Mouse (Mus musculus) CH12.LX (cell line): Measurements from ENCODE around the gene Rwdd3. TPM values are rescaled to one million over a fixed set of nuclear protein-coding genes. Genes with fewer than 3 reads are reported as not detected.

ENCODE experiments used
- DNase-seq: peaks from one replicate; pipeline ENCODE4 v3.0.0-alpha.2; 2013; ENCODE audit errors: extremely low read depth
- H3K27ac ChIP-seq: 2 replicates; pipeline ENCODE4 v1.5.1; 2012; ENCODE audit warnings: low read depth, mild to moderate bottlenecking, control low read depth, moderate library complexity; ENCODE audit not compliant: insufficient read depth
- H3K27me3 ChIP-seq: replicated peaks from 2 replicates; pipeline ENCODE3; 2012; ENCODE audit warnings: inconsistent platforms
- H3K36me3 ChIP-seq, 2 experiments: replicated peaks in 1 of 2; 2 replicates each; pipeline versions ENCODE3 to v1.6.1; 2012; ENCODE audit warnings: inconsistent platforms in 1 of 2, low read length in 1 of 2, mild to moderate bottlenecking in 1 of 2, mixed read lengths in 1 of 2, moderate library complexity in 1 of 2; ENCODE audit not compliant: control insufficient read depth in 1 of 2, insufficient read depth in 1 of 2
- H3K4me1 ChIP-seq, 2 experiments: 2 replicates each; pipeline ENCODE4 v1.6.1; 2012; ENCODE audit warnings: inconsistent platforms in 1 of 2, moderate library complexity in 1 of 2; ENCODE audit not compliant: insufficient read depth in 2 of 2, control insufficient read depth in 1 of 2
- H3K4me2 ChIP-seq: 2 replicates; pipeline ENCODE4 v1.6.1; 2012; ENCODE audit warnings: low read depth, mild to moderate bottlenecking, control low read depth; ENCODE audit not compliant: poor library complexity, insufficient read depth, severe bottlenecking
- H3K4me3 ChIP-seq, 3 experiments: fragments of 150-350 bp in 1 of 3; sonication (generic) in 1 of 3; replicated peaks in 1 of 3; 2 replicates each; pipeline versions ENCODE3 to v1.5.1; 2011 to 2012; ENCODE audit warnings: low read depth in 2 of 3, low read length in 2 of 3, mild to moderate bottlenecking in 2 of 3, moderate library complexity in 2 of 3, control low read depth in 1 of 3, improper control_type of control experiment in 1 of 3, inconsistent platforms in 1 of 3, mixed read lengths in 1 of 3; ENCODE audit not compliant: poor library complexity in 1 of 3
- H3K79me2 ChIP-seq: replicated peaks from 2 replicates; pipeline ENCODE4 v1.6.1; 2012; ENCODE audit warnings: mild to moderate bottlenecking, moderate library complexity; ENCODE audit not compliant: control insufficient read depth, poor library complexity, insufficient read depth, severe bottlenecking; ENCODE audit errors: extremely low read depth
- H3K9ac ChIP-seq: 2 replicates; pipeline ENCODE4 v1.6.1; 2012; ENCODE audit warnings: low read depth, mild to moderate bottlenecking, control low read depth, moderate library complexity; ENCODE audit not compliant: insufficient read depth
- H3K9me3 ChIP-seq: replicated peaks from 2 replicates; pipeline ENCODE3; 2012; ENCODE audit warnings: low read length, inconsistent platforms, mixed read lengths
- CHD1 ChIP-seq: IDR thresholded peaks from 2 replicates; pipeline ENCODE4 v1.6.1; 2012; ENCODE audit warnings: low read depth, low read length, improper control_type of control experiment, inconsistent platforms
- CHD2 ChIP-seq: IDR thresholded peaks from 2 replicates; pipeline ENCODE4 v1.6.1; 2011; ENCODE audit warnings: low read length, improper control_type of control experiment
- ETS1 ChIP-seq: conservative IDR thresholded peaks from 2 replicates; pipeline ENCODE4 v1.6.1; 2012; ENCODE audit warnings: low read depth, mild to moderate bottlenecking, inconsistent platforms, low read length, improper control_type of control experiment, moderate library complexity
- JUND ChIP-seq: conservative IDR thresholded peaks from 2 replicates; pipeline ENCODE4 v1.6.1; 2011; ENCODE audit warnings: low read depth, low read length, improper control_type of control experiment
- MAFK ChIP-seq: IDR thresholded peaks from 2 replicates; pipeline ENCODE4 v1.6.1; 2011; ENCODE audit warnings: low read length, improper control_type of control experiment; ENCODE audit not compliant: insufficient replicate concordance
- MAX ChIP-seq: IDR thresholded peaks from 2 replicates; pipeline ENCODE4 v1.6.1; 2011; ENCODE audit warnings: low read length, improper control_type of control experiment
- MAZ ChIP-seq: IDR thresholded peaks from 2 replicates; pipeline ENCODE4 v1.6.1; 2012; ENCODE audit warnings: low read depth, mild to moderate bottlenecking, inconsistent platforms, low read length, improper control_type of control experiment, moderate library complexity
- MXI1 ChIP-seq: IDR thresholded peaks from 2 replicates; pipeline ENCODE4 v1.6.1; 2011; ENCODE audit warnings: mild to moderate bottlenecking, low read depth, low read length, improper control_type of control experiment
- NRF1 ChIP-seq: IDR thresholded peaks from 2 replicates; pipeline ENCODE4 v1.6.1; 2014; ENCODE audit warnings: low read depth, mild to moderate bottlenecking, inconsistent platforms, low read length, improper control_type of control experiment, moderate library complexity
- POLR2A ChIP-seq: IDR thresholded peaks from 2 replicates; pipeline ENCODE4 v1.6.1; 2011; ENCODE audit warnings: low read depth, mild to moderate bottlenecking, improper control_type of control experiment, low read length
- TBP ChIP-seq: conservative IDR thresholded peaks from 2 replicates; pipeline ENCODE4 v1.6.1; 2011; ENCODE audit warnings: low read depth, low read length, improper control_type of control experiment
- ZC3H11A ChIP-seq: IDR thresholded peaks from 2 replicates; pipeline ENCODE4 v1.6.1; 2012; ENCODE audit warnings: low read depth, mild to moderate bottlenecking, inconsistent platforms, low read length, improper control_type of control experiment
- ZNF384 ChIP-seq: IDR thresholded peaks from 2 replicates; pipeline ENCODE4 v1.6.1; 2012; ENCODE audit warnings: low read depth, low read length, improper control_type of control experiment, inconsistent platforms
- dilution Hi-C: fragments of 300-500 bp; cut with MboI; formaldehyde crosslinking; loops from 2 replicates; pipeline ENCODE4 v1.14.3; 2020; ENCODE audit warnings: low sequenced_read_pairs; ENCODE audit not compliant: extremely low pct_unique_long_range_greater_than_20kb, extremely low pct_ligation_motif_present
- in situ Hi-C: fragments of 300-500 bp; cut with MboI; formaldehyde crosslinking; loops from 3 replicates; pipeline ENCODE4 v1.14.3; 2019; ENCODE audit warnings: low sequenced_read_pairs, low pct_ligation_motif_present, low pct_unique_long_range_greater_than_20kb, mixed read lengths
- polyA plus RNA-seq: library from polyadenylated mRNA; unstranded; fragments of >175 nt; gene quantifications from 2 replicates; pipeline ENCODE4 v1.2.1, GENCODE M21; 2012; ENCODE audit warnings: low read depth; ENCODE audit not compliant: insufficient read length
- total RNA-seq, 2 experiments: library from RNA; depleted of rRNA; stranded (reverse); fragments of 300-350 nt in 1 of 2; fragments of >200 nt in 1 of 2; gene quantifications; 2 replicates each; pipeline ENCODE4 v1.2.3; 2012 to 2014

The Rwdd3 gene
- total and polyA plus RNA-seq, 3 experiments: 2.3 to 5.9 (median 3.5) TPM

DNA sequence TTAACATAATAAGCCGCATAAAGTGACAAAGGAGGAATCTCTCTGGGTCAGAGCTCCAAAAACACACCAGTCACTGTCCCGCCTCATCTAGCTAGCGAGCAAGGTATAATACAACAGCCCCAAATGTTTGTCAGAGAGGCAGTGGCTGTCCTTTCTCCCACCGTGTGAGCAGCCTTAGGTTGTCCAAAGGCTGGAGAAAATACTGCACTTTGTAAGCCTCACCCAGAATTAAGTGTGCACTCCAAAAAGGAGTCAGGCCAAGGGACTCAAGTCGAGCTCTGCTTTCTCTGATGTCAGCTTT, 66.1 kb downstream of the Rwdd3 start:
- dilution Hi-C loops (no loop called here), in situ Hi-C loops (no loop called here)
- Histone ChIP-seq H3K9ac (no peak overlapping the region), H3K9me3 (no peaks in the 10 kb centered on the region), H3K27me3 (no peaks in the 10 kb centered on the region), H3K4me3 (peak overlapping the region in 1 of 3 experiments; percentile 44), H3K4me2 (peak overlapping the region; percentile 63), H3K27ac (no peak overlapping the region), H3K79me2 (no peaks in the 10 kb centered on the region), H3K36me3 (no peaks in the 10 kb centered on the region), H3K4me1 (peaks cover 0 to 14% of the 10 kb centered on the region in 2 experiments; a peak in 2 of 4 replicates)
- DNase-seq: no peak
- TF ChIP-seq MXI1: no peak
- TF ChIP-seq ZNF384: no peak
- no peak for TF ChIP-seq CHD1
- TF ChIP-seq CHD2: no peak
- TF ChIP-seq JUND: no peak
- no peak for TF ChIP-seq MAFK
- TF ChIP-seq ETS1: no peak
- TF ChIP-seq NRF1: no peak
- TF ChIP-seq MAZ: no peak
- TF ChIP-seq ZC3H11A: no peak
- TF ChIP-seq MAX: no peak
- TF ChIP-seq POLR2A: no peak
- no peak for TF ChIP-seq TBP

Other genes starting within 250 kb of the Rwdd3 start
- gene Tmem56, start 111.4 kb upstream of the Rwdd3 start, total RNA-seq (2012; rRNA removed): not detected in 2 replicates
- gene Tmem56, start 111.4 kb upstream of the Rwdd3 start, total RNA-seq (2014; rRNA removed): not detected in 2 replicates
- gene Tmem56, start 111.4 kb upstream of the Rwdd3 start, polyA plus RNA-seq: not detected in 2 replicates
- gene Alg14, start 120.1 kb upstream of the Rwdd3 start, total RNA-seq (2012; rRNA removed): 5.0 and 6.3 TPM in 2 replicates
- 6.0 and 7.6 TPM in 2 replicates for gene Alg14, start 120.1 kb upstream of the Rwdd3 start, total RNA-seq (2014; rRNA removed)
- 8.3 and 10.2 TPM in 2 replicates for gene Alg14, start 120.1 kb upstream of the Rwdd3 start, polyA plus RNA-seq